Mouse (Mus musculus) neural tube, embryonic 11.5 days (tissue): ENCODE measurements around the gene Lpgat1. TPM values are rescaled to one million over a fixed set of nuclear protein-coding genes. Genes with fewer than 3 reads are reported as not detected.

ENCODE experiments used
- ATAC-seq: fragments of 200-750 bp; cut with Nextera tagmentation; 2 replicates; pipeline ENCODE4 v1.8.0; 2017; ENCODE audit warnings: moderate number of reproducible peaks, mild to moderate bottlenecking, moderate TSS enrichment, moderate library complexity; ENCODE audit not compliant: insufficient read depth, low FRiP score, low TSS enrichment
- DNase-seq: peaks from one replicate; pipeline ENCODE4 v3.0.0-alpha.2; 2015; ENCODE audit warnings: low spot score
- H3K27ac ChIP-seq: fragments of 300-500 bp; sonication (generic); 2 replicates; pipeline ENCODE4 v1.5.1; 2014; ENCODE audit warnings: low read depth, mild to moderate bottlenecking, low read length
- H3K27me3 ChIP-seq: fragments of 300-500 bp; sonication (generic); 2 replicates; pipeline ENCODE4 v1.6.1; 2014; ENCODE audit warnings: mild to moderate bottlenecking, low read length, mixed read lengths; ENCODE audit not compliant: control insufficient read depth, insufficient read depth
- H3K36me3 ChIP-seq: fragments of 300-500 bp; sonication (generic); 2 replicates; pipeline ENCODE4 v1.6.1; 2014; ENCODE audit warnings: mild to moderate bottlenecking, low read length, moderate library complexity, mixed read lengths; ENCODE audit not compliant: control insufficient read depth, insufficient read depth
- H3K4me1 ChIP-seq: fragments of 300-500 bp; sonication (generic); 2 replicates; pipeline ENCODE4 v1.6.1; 2014; ENCODE audit warnings: low read length, mixed read lengths; ENCODE audit not compliant: control insufficient read depth, insufficient read depth
- H3K4me2 ChIP-seq: fragments of 300-500 bp; sonication (generic); 2 replicates; pipeline ENCODE4 v1.6.1; 2014; ENCODE audit warnings: low read depth, mild to moderate bottlenecking, moderate library complexity
- H3K4me3 ChIP-seq: fragments of 300-500 bp; sonication (generic); 2 replicates; pipeline ENCODE4 v1.5.1; 2014; ENCODE audit warnings: low read depth, low read length
- H3K9ac ChIP-seq: fragments of 300-500 bp; sonication (generic); 2 replicates; pipeline ENCODE4 v1.6.1; 2014; ENCODE audit warnings: mild to moderate bottlenecking, low read length
- H3K9me3 ChIP-seq: fragments of 300-500 bp; sonication (generic); 2 replicates; pipeline ENCODE4 v1.6.1; 2016; ENCODE audit warnings: low read length; ENCODE audit not compliant: control insufficient read depth
- WGBS: fragments of 180-500 bp; shearing (Covaris S2); extraction: QIAGEN DNeasy Blood & Tissue Kit; methylation state at CpG from one replicate; pipeline ENCODE4 v1.1.7; 2014; 5-methylcytosine and 5-hydroxymethylcytosine counted together
- polyA plus RNA-seq: library from polyadenylated mRNA; unstranded; fragments of >200 nt; fragmentation: Nextera tagmentation; extraction: Ambion mirVana; gene quantifications from 2 replicates; pipeline ENCODE4 v1.2.1, GENCODE M21; 2014

The Lpgat1 gene
- polyA plus RNA-seq, 1 experiment from 2014 or later, result 40.0 TPM

DNA sequence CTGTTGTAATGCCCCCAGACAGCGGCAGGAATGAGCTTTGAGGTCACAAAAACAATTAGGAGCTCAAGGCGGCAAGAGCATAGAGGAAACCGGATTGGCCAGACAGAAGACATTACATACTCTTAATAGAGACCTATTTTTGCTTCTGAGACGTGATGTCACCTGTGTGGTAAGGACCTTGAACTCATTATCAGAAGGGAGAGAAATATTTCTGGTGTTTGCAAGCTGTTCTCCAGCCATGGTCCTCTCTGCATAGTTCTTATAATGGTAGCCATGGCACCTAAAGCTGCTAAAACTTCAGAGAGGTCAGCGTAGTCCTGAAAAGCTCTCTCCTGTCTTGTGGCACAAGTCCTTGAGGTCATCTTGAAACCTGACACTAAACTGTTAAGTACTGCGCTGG lies 68.6 kb downstream of the Lpgat1 start:
- Histone ChIP-seq H3K27ac (no peak overlapping the region), H3K4me2 (no peak overlapping the region), H3K9ac (no peak overlapping the region), H3K4me3 (no peak overlapping the region), H3K4me1 (no peaks in the 10 kb centered on the region), H3K27me3 (no peaks in the 10 kb centered on the region), H3K9me3 (no peaks in the 10 kb centered on the region), H3K36me3 (no peaks in the 10 kb centered on the region)
- DNase-seq (no peak), ATAC-seq (no peak)
- 76% methylated on average over 6 of the region's 6 CpGs for WGBS

GRCm38 (mm10) chr1:191787379-191787778 lies 69.7 kb downstream of the Lpgat1 start:
- Histone ChIP-seq H3K4me3 (no peak overlapping the region), H3K4me1 (no peaks in the 10 kb centered on the region), H3K9ac (no peak overlapping the region), H3K36me3 (no peaks in the 10 kb centered on the region), H3K4me2 (no peak overlapping the region), H3K9me3 (no peaks in the 10 kb centered on the region), H3K27ac (no peak overlapping the region), H3K27me3 (no peaks in the 10 kb centered on the region)
- ATAC-seq, result no peak
- no peak for DNase-seq
- WGBS, result 49% methylated on average over 4 of the region's 4 CpGs

DNA sequence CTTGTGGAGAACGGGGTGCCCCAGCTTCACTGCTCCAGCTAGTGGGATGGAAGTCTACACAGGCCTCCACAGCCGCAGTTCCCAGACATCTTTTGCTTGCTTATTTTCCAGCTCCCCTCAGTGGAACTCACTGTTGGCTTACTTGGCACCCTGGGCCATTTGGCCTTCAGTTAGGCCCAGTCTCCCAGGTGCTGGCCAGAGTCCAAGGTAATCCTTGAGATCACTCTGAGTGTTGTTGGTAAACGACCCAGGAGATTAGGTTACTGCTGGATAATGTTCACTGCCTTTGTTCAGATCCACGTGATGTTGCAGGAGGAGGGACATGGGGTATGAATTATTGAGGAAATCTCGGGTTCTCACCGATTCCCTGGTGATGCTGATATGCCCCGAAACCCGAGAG lies 75.4 kb downstream of the Lpgat1 start:
- no peaks in the 10 kb centered on the region for H3K4me1 ChIP-seq
- no peaks in the 10 kb centered on the region for H3K27me3 ChIP-seq
- no peaks in the 10 kb centered on the region for H3K36me3 ChIP-seq
- H3K9me3 ChIP-seq, result no peaks in the 10 kb centered on the region
- H3K4me2 ChIP-seq, result no peak overlapping the region
- DNase-seq (no peak), ATAC-seq (no peak)
- no peak overlapping the region for H3K27ac ChIP-seq
- no peak overlapping the region for H3K9ac ChIP-seq
- H3K4me3 ChIP-seq, result no peak overlapping the region
- WGBS, result 80% methylated on average over 8 of the region's 8 CpGs

GRCm38 (mm10) chr1:191793888-191794532 lies 76.4 kb downstream of the Lpgat1 start:
- H3K9ac ChIP-seq, result no peak overlapping the region
- no peak overlapping the region for H3K27ac ChIP-seq
- H3K27me3 ChIP-seq, result no peaks in the 10 kb centered on the region
- no peaks in the 10 kb centered on the region for H3K9me3 ChIP-seq
- no peak for DNase-seq
- H3K4me1 ChIP-seq, result no peaks in the 10 kb centered on the region
- no peak overlapping the region for H3K4me3 ChIP-seq
- 82% methylated on average over 7 of the region's 7 CpGs for WGBS
- H3K4me2 ChIP-seq, result no peak overlapping the region
- H3K36me3 ChIP-seq, result no peaks in the 10 kb centered on the region
- ATAC-seq, result no peak

GRCm38 (mm10) chr1:191796238-191796896 lies 78.7 kb downstream of the Lpgat1 start:
- Histone ChIP-seq H3K9me3 (no peaks in the 10 kb centered on the region), H3K4me2 (no peak overlapping the region), H3K27me3 (no peaks in the 10 kb centered on the region), H3K4me1 (no peaks in the 10 kb centered on the region), H3K4me3 (no peak overlapping the region), H3K27ac (no peak overlapping the region), H3K36me3 (no peaks in the 10 kb centered on the region), H3K9ac (no peak overlapping the region)
- ATAC-seq (no peak), DNase-seq (no peak)
- 84% methylated on average over 4 of the region's 4 CpGs for WGBS

- peak; percentile 5 for DNase-seq
- WGBS, result 51% methylated on average over 9 of the region's 9 CpGs
Observed at GRCm38 (mm10) chr1:191802093-191802819, 84.6 kb downstream of the Lpgat1 start.

DNA sequence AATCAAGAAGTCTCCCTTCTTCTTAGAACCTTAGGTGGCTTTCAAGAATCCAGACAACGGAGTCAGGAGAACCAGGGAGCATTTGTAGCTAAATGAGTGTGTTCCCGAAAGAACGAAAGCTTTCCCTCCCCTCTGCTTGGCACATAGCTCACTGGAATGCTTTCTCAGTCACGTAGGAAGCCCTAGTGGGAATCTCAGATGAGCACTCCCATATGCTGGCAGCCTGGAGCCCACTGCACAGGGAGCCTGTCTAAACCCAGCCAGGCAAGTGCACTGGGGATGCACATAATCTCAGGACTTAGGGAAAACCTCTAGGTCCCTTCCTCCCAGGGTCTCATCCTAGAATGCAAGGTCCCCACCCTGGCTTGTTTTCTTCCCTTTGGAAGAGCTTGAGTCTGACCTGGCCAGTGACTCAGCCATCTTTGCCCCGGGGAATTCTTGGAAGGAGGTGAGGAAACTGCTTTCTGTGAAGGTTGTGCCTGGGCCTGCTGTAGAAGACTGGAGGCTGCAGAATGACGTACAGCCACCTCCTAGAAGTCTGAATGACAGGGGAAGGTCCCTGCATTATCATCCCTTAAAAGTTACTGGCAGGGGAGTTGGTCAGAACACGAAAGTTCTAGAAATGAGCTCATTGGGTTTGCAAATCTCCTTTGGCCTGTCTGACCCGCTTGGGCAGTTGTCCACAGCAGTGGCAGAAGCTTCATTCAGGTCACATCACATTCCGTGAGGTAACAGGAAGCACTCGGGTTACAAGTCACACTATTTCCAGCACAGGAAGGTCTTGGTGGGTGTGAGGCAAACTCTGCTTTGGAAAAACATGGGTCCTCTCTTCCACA lies 85.4 kb downstream of the Lpgat1 start:
- peak; percentile 8 for DNase-seq
- ATAC-seq, result no peak
- WGBS, result 72% methylated on average over 10 of the region's 10 CpGs
- no peaks in the 10 kb centered on the region for H3K27me3 ChIP-seq
- H3K4me3 ChIP-seq, result no peak overlapping the region
- no peak overlapping the region for H3K9ac ChIP-seq
- H3K27ac ChIP-seq, result no peak overlapping the region
- H3K36me3 ChIP-seq, result no peaks in the 10 kb centered on the region
- H3K4me1 ChIP-seq, result no peaks in the 10 kb centered on the region
- no peak overlapping the region for H3K4me2 ChIP-seq
- no peaks in the 10 kb centered on the region for H3K9me3 ChIP-seq

More at GRCm38 (mm10) chr1:191802093-191802819, 84.6 kb downstream of the Lpgat1 start:
- Histone ChIP-seq H3K9me3 (no peaks in the 10 kb centered on the region), H3K4me2 (no peak overlapping the region), H3K27me3 (no peaks in the 10 kb centered on the region), H3K9ac (no peak overlapping the region), H3K36me3 (no peaks in the 10 kb centered on the region), H3K27ac (no peak overlapping the region), H3K4me1 (no peaks in the 10 kb centered on the region), H3K4me3 (no peak overlapping the region)
- no peak for ATAC-seq

DNA sequence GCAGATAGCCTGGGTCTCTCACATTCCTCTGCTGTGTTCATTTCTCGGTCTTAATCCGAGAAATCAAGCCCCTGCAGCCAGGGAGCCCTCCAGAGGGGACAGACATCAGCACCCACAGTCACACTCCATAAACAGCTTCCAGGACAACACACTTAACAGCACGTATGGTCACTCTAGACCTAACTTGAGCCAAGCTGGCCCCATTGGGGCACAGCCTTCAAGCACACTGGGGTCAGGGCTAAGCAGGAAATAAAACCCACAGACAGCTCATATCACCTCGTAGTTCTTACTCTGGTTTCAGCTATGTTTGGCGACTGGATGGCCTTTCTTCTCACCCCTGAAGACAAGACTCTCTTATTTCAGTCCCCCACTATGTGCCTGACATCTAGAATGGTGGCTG lies 87.1 kb downstream of the Lpgat1 start:
- no peak overlapping the region for H3K4me3 ChIP-seq
- DNase-seq (no peak), ATAC-seq (no peak)
- H3K27me3 ChIP-seq, result no peaks in the 10 kb centered on the region
- WGBS, result 66% methylated on average over 5 of the region's 5 CpGs
- H3K9ac ChIP-seq, result no peak overlapping the region
- no peaks in the 10 kb centered on the region for H3K4me1 ChIP-seq
- H3K4me2 ChIP-seq, result no peak overlapping the region
- no peaks in the 10 kb centered on the region for H3K9me3 ChIP-seq
- no peak overlapping the region for H3K27ac ChIP-seq
- H3K36me3 ChIP-seq, result no peaks in the 10 kb centered on the region
